Mouse (Mus musculus) hindbrain, embryonic 16.5 days (tissue): Measurements from ENCODE around the gene Lasp1. TPM values are rescaled to one million over a fixed set of nuclear protein-coding genes. Genes with fewer than 3 reads are reported as not detected.

Experiments used
- ATAC-seq: fragments of 200-750 bp; cut with Nextera tagmentation; 2 replicates; pipeline ENCODE4 v1.8.0; 2017; ENCODE audit warnings: moderate TSS enrichment, moderate library complexity
- H3K27ac ChIP-seq: fragments of 300-500 bp; sonication (generic); 2 replicates; pipeline ENCODE4 v1.5.1; 2014; ENCODE audit warnings: low read depth, mild to moderate bottlenecking, control low read depth, low read length, moderate library complexity
- H3K27me3 ChIP-seq: fragments of 300-500 bp; sonication (generic); replicated peaks from 2 replicates; pipeline ENCODE4 v1.6.1; 2014; ENCODE audit warnings: low read length; ENCODE audit not compliant: control insufficient read depth, insufficient read depth
- H3K36me3 ChIP-seq: fragments of 300-500 bp; sonication (generic); 2 replicates; pipeline ENCODE4 v1.6.1; 2014; ENCODE audit warnings: mild to moderate bottlenecking, low read length, moderate library complexity, mixed read lengths; ENCODE audit not compliant: control insufficient read depth, insufficient read depth
- H3K4me1 ChIP-seq: fragments of 300-500 bp; sonication (generic); 2 replicates; pipeline ENCODE4 v1.6.1; 2014; ENCODE audit warnings: low read depth, low read length; ENCODE audit not compliant: control insufficient read depth, insufficient read depth
- H3K4me2 ChIP-seq: fragments of 300-500 bp; sonication (generic); 2 replicates; pipeline ENCODE4 v1.6.1; 2014; ENCODE audit warnings: mild to moderate bottlenecking, low read length, control low read depth, moderate library complexity
- H3K4me3 ChIP-seq: fragments of 300-500 bp; sonication (generic); 2 replicates; pipeline ENCODE4 v1.5.1; 2014; ENCODE audit warnings: mild to moderate bottlenecking, low read length, control low read depth, moderate library complexity
- H3K9ac ChIP-seq: fragments of 300-500 bp; sonication (generic); 2 replicates; pipeline ENCODE4 v1.6.1; 2014; ENCODE audit warnings: low read depth, mild to moderate bottlenecking, control low read depth, low read length, moderate library complexity
- H3K9me3 ChIP-seq: fragments of 300-500 bp; sonication (generic); 2 replicates; pipeline ENCODE4 v1.6.1; 2014; ENCODE audit warnings: mild to moderate bottlenecking, low read length, moderate library complexity; ENCODE audit not compliant: control insufficient read depth
- WGBS: fragments of 180-500 bp; shearing (Covaris S2); extraction: QIAGEN DNeasy Blood & Tissue Kit; methylation state at CpG from one replicate; pipeline ENCODE4 v1.1.7; 2014; 5-methylcytosine and 5-hydroxymethylcytosine counted together
- polyA plus RNA-seq: library from polyadenylated mRNA; unstranded; fragments of >200 nt; fragmentation: Nextera tagmentation; extraction: Ambion mirVana; gene quantifications from 2 replicates; pipeline ENCODE4 v1.2.1, GENCODE M21; 2015

Gene Lasp1
- polyA plus RNA-seq, 1 experiment from 2014 or later, result 176 TPM

GRCm38 (mm10) chr11:97813085-97813484 is 14.3 kb downstream of the Lasp1 start:
- ATAC-seq, result peak; percentile 32; the same call in 1 of the 2 replicates
- Histone ChIP-seq H3K36me3 (peaks cover 16% of the 10 kb centered on the region), H3K4me3 (no peak overlapping the region)

GRCm38 (mm10) chr11:97813746-97814515 is 15.1 kb downstream of the Lasp1 start:
- H3K4me3 ChIP-seq, result no peak overlapping the region
- no peak overlapping the region for H3K4me2 ChIP-seq
- no peak for ATAC-seq
- H3K9me3 ChIP-seq, result no peaks in the 10 kb centered on the region
- no peaks in the 10 kb centered on the region for H3K27me3 ChIP-seq
- whole genome bisulfite sequencing, result 73% methylated on average over 17 of the region's 17 CpGs
- H3K4me1 ChIP-seq, result peaks cover 58% of the 10 kb centered on the region
- peaks cover 13% of the 10 kb centered on the region for H3K36me3 ChIP-seq
- peak overlapping the region; percentile 3; the same call in 1 of the 2 replicates for H3K9ac ChIP-seq
- H3K27ac ChIP-seq, result peak overlapping the region; percentile 37; the same call in 1 of the 2 replicates

More at GRCm38 (mm10) chr11:97813085-97813484, 14.3 kb downstream of the Lasp1 start:
- peaks cover 59% of the 10 kb centered on the region for H3K4me1 ChIP-seq
- WGBS, result 22% methylated on average over 7 of the region's 7 CpGs
- H3K9me3 ChIP-seq, result no peaks in the 10 kb centered on the region
- H3K4me2 ChIP-seq, result peak overlapping the region; percentile 49
- peak overlapping the region; percentile 86 for H3K27ac ChIP-seq
- peak overlapping the region; percentile 54 for H3K9ac ChIP-seq
- no peaks in the 10 kb centered on the region for H3K27me3 ChIP-seq

GRCm38 (mm10) chr11:97815736-97816135 is 16.9 kb downstream of the Lasp1 start:
- Histone ChIP-seq H3K4me3 (no peak overlapping the region), H3K9me3 (no peaks in the 10 kb centered on the region), H3K9ac (no peak overlapping the region), H3K27ac (no peak overlapping the region), H3K27me3 (no peaks in the 10 kb centered on the region), H3K4me2 (no peak overlapping the region), H3K36me3 (peaks cover 13% of the 10 kb centered on the region), H3K4me1 (peaks cover 51% of the 10 kb centered on the region)
- no peak for ATAC-seq
- 81% methylated on average over 11 of the region's 11 CpGs for WGBS

GRCm38 (mm10) chr11:97816176-97816575 is 17.4 kb downstream of the Lasp1 start:
- Histone ChIP-seq H3K4me2 (no peak overlapping the region), H3K9me3 (no peaks in the 10 kb centered on the region), H3K27me3 (no peaks in the 10 kb centered on the region), H3K9ac (no peak overlapping the region), H3K36me3 (peaks cover 13% of the 10 kb centered on the region), H3K4me3 (no peak overlapping the region), H3K4me1 (peaks cover 50% of the 10 kb centered on the region), H3K27ac (no peak overlapping the region)
- ATAC-seq, result no peak
- WGBS, result 71% methylated on average over 5 of the region's 5 CpGs

- WGBS, result 62% methylated on average over 9 of the region's 9 CpGs
- Histone ChIP-seq H3K4me2 (no peak overlapping the region), H3K36me3 (peaks cover 13% of the 10 kb centered on the region), H3K4me3 (no peak overlapping the region), H3K27me3 (no peaks in the 10 kb centered on the region), H3K9me3 (no peaks in the 10 kb centered on the region), H3K9ac (no peak overlapping the region), H3K4me1 (peaks cover 45% of the 10 kb centered on the region), H3K27ac (no peak overlapping the region)
- ATAC-seq, result no peak
Measured at GRCm38 (mm10) chr11:97816916-97817315, 18.1 kb downstream of the Lasp1 start.

GRCm38 (mm10) chr11:97817379-97817778 is 18.6 kb downstream of the Lasp1 start:
- no peak overlapping the region for H3K4me2 ChIP-seq
- H3K36me3 ChIP-seq, result peaks cover 13% of the 10 kb centered on the region
- 51% methylated on average over 5 of the region's 5 CpGs for WGBS
- H3K9ac ChIP-seq, result no peak overlapping the region
- ATAC-seq, result no peak
- no peak overlapping the region for H3K4me3 ChIP-seq
- H3K9me3 ChIP-seq, result no peaks in the 10 kb centered on the region
- no peak overlapping the region for H3K27ac ChIP-seq
- no peaks in the 10 kb centered on the region for H3K27me3 ChIP-seq
- H3K4me1 ChIP-seq, result peaks cover 41% of the 10 kb centered on the region

- H3K4me3 ChIP-seq, result no peak overlapping the region
Measured at GRCm38 (mm10) chr11:97818003-97818402, 19.2 kb downstream of the Lasp1 start.

GRCm38 (mm10) chr11:97818571-97818970 is 19.8 kb downstream of the Lasp1 start:
- 0 out of 2 replicates have a peak overlapping the region, but pooled peaks have one; percentile 27 for H3K9ac ChIP-seq
- no peaks in the 10 kb centered on the region for H3K27me3 ChIP-seq
- ATAC-seq, result peak; percentile 88
- WGBS, result 15% methylated on average over 4 of the region's 4 CpGs
- H3K4me3 ChIP-seq, result no peak overlapping the region
- no peaks in the 10 kb centered on the region for H3K9me3 ChIP-seq
- peak overlapping the region; percentile 60 for H3K27ac ChIP-seq
- peaks cover 13% of the 10 kb centered on the region for H3K36me3 ChIP-seq
- no peak overlapping the region for H3K4me2 ChIP-seq
- peaks cover 29% of the 10 kb centered on the region for H3K4me1 ChIP-seq

More at GRCm38 (mm10) chr11:97818003-97818402, 19.2 kb downstream of the Lasp1 start:
- peak overlapping the region; percentile 60 for H3K27ac ChIP-seq
- H3K27me3 ChIP-seq, result no peaks in the 10 kb centered on the region
- H3K9me3 ChIP-seq, result no peaks in the 10 kb centered on the region
- no peak overlapping the region for H3K4me2 ChIP-seq
- H3K4me1 ChIP-seq, result peaks cover 34% of the 10 kb centered on the region
- WGBS, result 39% methylated on average over 6 of the region's 6 CpGs
- peaks cover 13% of the 10 kb centered on the region for H3K36me3 ChIP-seq
- H3K9ac ChIP-seq, result no peak overlapping the region; the same call in 1 of the 2 replicates
- ATAC-seq, result no peak

GRCm38 (mm10) chr11:97819102-97819501 is 20.3 kb downstream of the Lasp1 start:
- H3K9me3 ChIP-seq, result no peaks in the 10 kb centered on the region
- WGBS, result 54% methylated on average over 4 of the region's 4 CpGs
- H3K36me3 ChIP-seq, result peaks cover 13% of the 10 kb centered on the region
- no peaks in the 10 kb centered on the region for H3K27me3 ChIP-seq
- peaks cover 23% of the 10 kb centered on the region for H3K4me1 ChIP-seq
- no peak overlapping the region for H3K4me2 ChIP-seq
- H3K27ac ChIP-seq, result peak overlapping the region; percentile 60
- H3K4me3 ChIP-seq, result no peak overlapping the region
- H3K9ac ChIP-seq, result no peak overlapping the region; the same call in 1 of the 2 replicates
- no peak for ATAC-seq
